Comparison of ENCODE assay signal across 29 mouse cellular contexts in the genomic region with DNA sequence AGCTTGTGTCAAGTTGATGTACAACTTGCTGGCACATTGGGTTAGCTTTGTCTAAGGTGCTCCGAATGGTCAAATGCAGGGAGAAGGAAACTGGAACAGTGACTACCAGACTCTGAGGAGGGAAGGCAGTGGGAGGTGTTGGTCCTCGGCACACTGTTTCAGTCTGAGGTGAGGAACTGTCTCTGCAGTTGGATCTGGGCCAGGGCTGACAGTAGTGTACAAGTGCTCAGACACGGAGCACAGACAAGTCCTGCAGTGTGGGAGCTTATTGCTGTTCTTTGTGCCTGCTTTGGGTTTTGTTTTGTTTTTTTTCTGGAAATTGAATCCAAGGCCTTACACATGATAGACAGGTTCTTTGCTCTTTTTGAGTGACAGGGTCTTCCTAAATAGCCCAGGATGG. TPM values are rescaled to one million over a fixed set of nuclear protein-coding genes. Genes with fewer than 3 reads are reported as not detected.
"Had no signal": no experiment of that assay in that cellular context is flagged by ENCODE, and none has a peak within 500 bp of the region (broad histone marks: within the 10 kb centered on the region; RNA-seq: fewer than 3 reads in every experiment).

No protein-coding gene starts in this region.

- H3K27ac ChIP-seq: heart, embryonic 10.5 days; hindbrain, embryonic 10.5 days; hindbrain, embryonic 12.5 days; hindbrain, embryonic 14.5 days; intestine, embryonic 15.5 days; kidney, postnatal 0 days; layer of hippocampus, adult 2 months; left cerebral cortex, adult 2 months; limb, embryonic 10.5 days; limb, embryonic 12.5 days; liver, embryonic 13.5 days; liver, embryonic 15.5 days had no signal

- H3K4me3 ChIP-seq: heart, embryonic 10.5 days; heart, embryonic 12.5 days; hindbrain, embryonic 10.5 days; hindbrain, embryonic 12.5 days; intestine, embryonic 15.5 days; layer of hippocampus, adult 2 months; left cerebral cortex, adult 2 months; limb, embryonic 10.5 days; limb, embryonic 12.5 days; liver, embryonic 13.5 days; liver, embryonic 15.5 days had no signal

- H3K4me2 ChIP-seq: heart, embryonic 12.5 days; hindbrain, embryonic 12.5 days; hindbrain, embryonic 14.5 days; intestine, embryonic 15.5 days; limb, embryonic 12.5 days; liver, embryonic 11.5 days; liver, embryonic 13.5 days; liver, embryonic 15.5 days had no signal

- ATAC-seq: hindbrain, embryonic 16.5 days; inflammation-experienced regulatory T-cells, adult 6 months; intestine, embryonic 15.5 days; intestine, postnatal 0 days had no signal

- H3K36me3 ChIP-seq: heart, embryonic 10.5 days; heart, embryonic 12.5 days; hindbrain, embryonic 10.5 days; hindbrain, embryonic 12.5 days; intestine, embryonic 15.5 days; limb, embryonic 10.5 days; limb, embryonic 12.5 days; liver, embryonic 13.5 days; liver, embryonic 15.5 days had no signal

- DNase-seq: gastrocnemius, postnatal 14 days; gastrocnemius, postnatal 36 days; heart, adult 18-20 months; heart, postnatal 10 days; heart, postnatal 4 days; kidney, adult 18-20 months; kidney, adult 8-10 months; liver; liver, embryonic 13.5 days had no signal

- H3K9ac ChIP-seq: heart, embryonic 12.5 days; hindbrain, embryonic 12.5 days; hindbrain, embryonic 14.5 days; intestine, embryonic 15.5 days; limb, embryonic 12.5 days; liver, embryonic 13.5 days; liver, embryonic 15.5 days had no signal

- H3K9me3 ChIP-seq: heart, embryonic 10.5 days; heart, embryonic 12.5 days; hindbrain, embryonic 10.5 days; hindbrain, embryonic 12.5 days; intestine, embryonic 15.5 days; limb, embryonic 10.5 days; limb, embryonic 12.5 days; liver, embryonic 13.5 days; liver, embryonic 15.5 days had no signal

- H3K27me3 ChIP-seq: heart, embryonic 12.5 days; hindbrain, embryonic 12.5 days; intestine, embryonic 15.5 days; liver, embryonic 13.5 days; liver, embryonic 15.5 days had no signal

RNA-seq across cellular contexts. Expression of gene Nefh, which starts 35.1 kb away (rescaled TPM):
- total RNA-seq: gastrocnemius, adult 18-20 months; gastrocnemius, adult 8-10 months; heart, adult 18-20 months; heart, adult 8-10 months; heart, postnatal 25 days; heart, postnatal 4 days had no signal
